Mouse (Mus musculus): ENCODE data around the gene Rmnd1. TPM values are rescaled to one million over a fixed set of nuclear protein-coding genes. Genes with fewer than 3 reads are reported as not detected.

Rmnd1 gene
- polyA plus RNA-seq, 1 experiment, result 53.4 TPM

GRCm38 (mm10) chr10:4386609-4387591 is 45.3 kb downstream of the Rmnd1 start:
- H3K27ac ChIP-seq (ENCODE audit: insufficient read depth, low read depth, low read length), result peak overlapping the region; percentile 96
- TF ChIP-seq CTCF (IDR thresholded peaks at IDR 0.05; ENCODE audit: low read depth, low read length) (no peak), POLR2A (IDR thresholded peaks at IDR 0.05; ENCODE audit: borderline replicate concordance, low read depth, low read length) (no peak)
- peaks cover 35% of the 10 kb centered on the region for H3K4me1 ChIP-seq (ENCODE audit: control insufficient read depth, insufficient read depth, low read length)
- peak overlapping the region; percentile 85 for H3K4me3 ChIP-seq (ENCODE audit: insufficient read depth, low read length)

- Histone ChIP-seq H3K4me1 (ENCODE audit: control insufficient read depth, insufficient read depth, low read length) (peaks cover 14% of the 10 kb centered on the region), H3K27ac (ENCODE audit: insufficient read depth, low read depth, low read length) (no peak overlapping the region), H3K4me3 (ENCODE audit: insufficient read depth, low read length) (no peak overlapping the region)
- TF ChIP-seq POLR2A (IDR thresholded peaks at IDR 0.05; ENCODE audit: borderline replicate concordance, low read depth, low read length), result no peak
- TF ChIP-seq CTCF (IDR thresholded peaks at IDR 0.05; ENCODE audit: low read depth, low read length), result no peak
Measured at GRCm38 (mm10) chr10:4384244-4384643, 47.9 kb downstream of the Rmnd1 start.

- Histone ChIP-seq H3K4me1 (ENCODE audit: control insufficient read depth, insufficient read depth, low read length) (peaks cover 16% of the 10 kb centered on the region), H3K27ac (ENCODE audit: insufficient read depth, low read depth, low read length) (no peak overlapping the region), H3K4me3 (ENCODE audit: insufficient read depth, low read length) (no peak overlapping the region)
- no peak for TF ChIP-seq CTCF (IDR thresholded peaks at IDR 0.05; ENCODE audit: low read depth, low read length)
- TF ChIP-seq POLR2A (IDR thresholded peaks at IDR 0.05; ENCODE audit: borderline replicate concordance, low read depth, low read length), result no peak
Measured at GRCm38 (mm10) chr10:4380748-4381147, 51.4 kb downstream of the Rmnd1 start.

- no peak overlapping the region for H3K4me3 ChIP-seq (ENCODE audit: insufficient read depth, low read length)
- no peak overlapping the region for H3K27ac ChIP-seq (ENCODE audit: insufficient read depth, low read depth, low read length)
- H3K4me1 ChIP-seq (ENCODE audit: control insufficient read depth, insufficient read depth, low read length), result peaks cover 14% of the 10 kb centered on the region
- TF ChIP-seq CTCF (IDR thresholded peaks at IDR 0.05; ENCODE audit: low read depth, low read length) (no peak), POLR2A (IDR thresholded peaks at IDR 0.05; ENCODE audit: borderline replicate concordance, low read depth, low read length) (no peak)
Measured at GRCm38 (mm10) chr10:4376931-4377330, 55.3 kb downstream of the Rmnd1 start.

- Histone ChIP-seq H3K4me1 (ENCODE audit: control insufficient read depth, insufficient read depth, low read length) (peaks cover 14% of the 10 kb centered on the region), H3K27ac (ENCODE audit: insufficient read depth, low read depth, low read length) (no peak overlapping the region), H3K4me3 (ENCODE audit: insufficient read depth, low read length) (no peak overlapping the region)
- TF ChIP-seq POLR2A (IDR thresholded peaks at IDR 0.05; ENCODE audit: borderline replicate concordance, low read depth, low read length), result no peak
- no peak for TF ChIP-seq CTCF (IDR thresholded peaks at IDR 0.05; ENCODE audit: low read depth, low read length)
Measured at GRCm38 (mm10) chr10:4376461-4376860, 55.7 kb downstream of the Rmnd1 start.

DNA sequence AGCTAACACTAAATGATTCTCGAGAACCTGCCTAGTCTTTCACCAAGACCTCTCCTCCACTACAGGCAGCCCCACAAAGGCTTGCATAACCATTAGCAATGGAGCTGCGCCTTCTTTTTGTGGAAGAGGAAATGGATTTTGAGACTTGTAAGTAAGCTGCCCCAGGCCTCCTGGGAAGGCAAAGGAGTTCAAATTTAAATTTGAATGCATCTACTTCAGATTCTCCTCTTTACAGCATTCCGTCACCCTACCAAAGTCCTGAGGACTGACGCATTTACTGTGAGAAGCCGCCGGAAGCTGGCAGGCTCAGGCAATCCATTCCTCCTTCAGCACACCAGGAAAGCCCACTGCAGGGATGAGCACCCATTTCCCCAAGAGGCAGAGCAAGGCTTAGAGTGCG is 56.9 kb downstream of the Rmnd1 start:
- TF ChIP-seq POLR2A (IDR thresholded peaks at IDR 0.05; ENCODE audit: borderline replicate concordance, low read depth, low read length) (no peak), CTCF (IDR thresholded peaks at IDR 0.05; ENCODE audit: low read depth, low read length) (no peak)
- Histone ChIP-seq H3K27ac (ENCODE audit: insufficient read depth, low read depth, low read length) (no peak overlapping the region), H3K4me3 (ENCODE audit: insufficient read depth, low read length) (no peak overlapping the region)

GRCm38 (mm10) chr10:4374734-4375133 is 57.5 kb downstream of the Rmnd1 start:
- Histone ChIP-seq H3K4me3 (ENCODE audit: insufficient read depth, low read length) (no peak overlapping the region), H3K27ac (ENCODE audit: insufficient read depth, low read depth, low read length) (no peak overlapping the region), H3K4me1 (ENCODE audit: control insufficient read depth, insufficient read depth, low read length) (peaks cover 14% of the 10 kb centered on the region)
- TF ChIP-seq CTCF (IDR thresholded peaks at IDR 0.05; ENCODE audit: low read depth, low read length) (no peak), POLR2A (IDR thresholded peaks at IDR 0.05; ENCODE audit: borderline replicate concordance, low read depth, low read length) (no peak)

More for the DNA sequence above, 56.9 kb downstream of the Rmnd1 start:
- H3K4me1 ChIP-seq (ENCODE audit: control insufficient read depth, insufficient read depth, low read length), result peaks cover 14% of the 10 kb centered on the region

- Histone ChIP-seq H3K4me3 (ENCODE audit: insufficient read depth, low read length) (no peak overlapping the region), H3K4me1 (ENCODE audit: control insufficient read depth, insufficient read depth, low read length) (peaks cover 14% of the 10 kb centered on the region), H3K27ac (ENCODE audit: insufficient read depth, low read depth, low read length) (no peak overlapping the region)
- TF ChIP-seq CTCF (IDR thresholded peaks at IDR 0.05; ENCODE audit: low read depth, low read length) (no peak), POLR2A (IDR thresholded peaks at IDR 0.05; ENCODE audit: borderline replicate concordance, low read depth, low read length) (no peak)
Measured at GRCm38 (mm10) chr10:4374239-4374638, 57.9 kb downstream of the Rmnd1 start.

- TF ChIP-seq POLR2A (IDR thresholded peaks at IDR 0.05; ENCODE audit: borderline replicate concordance, low read depth, low read length), result no peak
- no peak for TF ChIP-seq CTCF (IDR thresholded peaks at IDR 0.05; ENCODE audit: low read depth, low read length)
- no peak overlapping the region for H3K4me3 ChIP-seq (ENCODE audit: insufficient read depth, low read length)
- peaks cover 14% of the 10 kb centered on the region for H3K4me1 ChIP-seq (ENCODE audit: control insufficient read depth, insufficient read depth, low read length)
- no peak overlapping the region for H3K27ac ChIP-seq (ENCODE audit: insufficient read depth, low read depth, low read length)
Measured at GRCm38 (mm10) chr10:4373558-4373957, 58.6 kb downstream of the Rmnd1 start.

- no peak for TF ChIP-seq POLR2A (IDR thresholded peaks at IDR 0.05; ENCODE audit: borderline replicate concordance, low read depth, low read length)
- TF ChIP-seq CTCF (IDR thresholded peaks at IDR 0.05; ENCODE audit: low read depth, low read length), result peak; percentile 9; the same call in 1 of the 2 replicates
- Histone ChIP-seq H3K4me3 (ENCODE audit: insufficient read depth, low read length) (no peak overlapping the region), H3K4me1 (ENCODE audit: control insufficient read depth, insufficient read depth, low read length) (peaks cover 14% of the 10 kb centered on the region), H3K27ac (ENCODE audit: insufficient read depth, low read depth, low read length) (no peak overlapping the region)
Measured at GRCm38 (mm10) chr10:4372011-4372410, 60.2 kb downstream of the Rmnd1 start.
